8 mouse cellular contexts compared by ENCODE assay signal in the genomic region with DNA sequence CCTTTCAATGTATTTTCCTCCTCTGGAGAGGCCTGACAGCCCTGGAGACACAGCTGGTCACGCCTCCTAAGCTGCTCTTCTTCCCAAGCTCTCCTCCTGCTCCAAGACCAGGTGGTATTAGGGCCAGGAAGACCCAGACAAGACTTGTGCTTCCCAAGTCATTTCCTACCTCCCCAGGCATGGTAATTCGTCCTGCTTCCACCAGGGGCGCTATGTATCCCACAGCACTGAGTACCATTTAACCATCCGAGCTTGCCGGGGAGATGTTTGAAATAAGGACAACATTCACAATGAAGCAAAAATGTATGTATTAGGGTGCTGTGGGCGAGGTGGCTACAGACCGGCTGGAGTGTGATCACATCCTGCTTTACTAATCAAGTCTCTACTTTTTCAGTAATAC.
DNase-seq lines count a peak whose midpoint lies in the region; ATAC-seq lines count a peak whose summit lies in the region.

No protein-coding gene starts in this region.

- H3K4me3 ChIP-seq in heart, embryonic 15.5 days = no peak overlapping the region
- no peak overlapping the region for H3K4me3 ChIP-seq in embryonic facial prominence, embryonic 14.5 days (ENCODE audit: low read depth, low read length)
- H3K4me3 ChIP-seq in neural tube, embryonic 11.5 days (ENCODE audit: low read depth, low read length) = no peak overlapping the region

- no peaks in the 10 kb centered on the region for H3K9me3 ChIP-seq in heart, embryonic 15.5 days (replicated peaks)
- H3K9me3 ChIP-seq in embryonic facial prominence, embryonic 14.5 days (ENCODE audit: control insufficient read depth, low read length) = no peaks in the 10 kb centered on the region
- H3K9me3 ChIP-seq in neural tube, embryonic 11.5 days (ENCODE audit: control insufficient read depth, low read length) = no peaks in the 10 kb centered on the region

- H3K4me2 ChIP-seq in heart, embryonic 15.5 days = no peak overlapping the region
- H3K4me2 ChIP-seq in embryonic facial prominence, embryonic 14.5 days (ENCODE audit: low read depth, low read length) = no peak overlapping the region
- H3K4me2 ChIP-seq in neural tube, embryonic 11.5 days (ENCODE audit: low read depth) = no peak overlapping the region

- H3K9ac ChIP-seq in heart, embryonic 15.5 days = no peak overlapping the region
- H3K9ac ChIP-seq in embryonic facial prominence, embryonic 14.5 days (ENCODE audit: low read depth, low read length) = no peak overlapping the region
- H3K9ac ChIP-seq in neural tube, embryonic 11.5 days (ENCODE audit: low read length) = no peak overlapping the region

- 58% methylated on average over 7 of the region's 7 CpGs for WGBS in heart, embryonic 15.5 days
- 50% methylated on average over 7 of the region's 7 CpGs for WGBS in embryonic facial prominence, embryonic 14.5 days
- WGBS in neural tube, embryonic 11.5 days = 44% methylated on average over 7 of the region's 7 CpGs

- ATAC-seq in heart, embryonic 15.5 days (replicated peaks; ENCODE audit: insufficient number of reproducible peaks, insufficient read depth, low FRiP score, low read depth) = no peak
- ATAC-seq in embryonic facial prominence, embryonic 14.5 days (ENCODE audit: low read depth) = no peak
- 0 out of 2 replicates have a peak, but pooled peaks have one; percentile 13 for ATAC-seq in neural tube, embryonic 11.5 days (ENCODE audit: insufficient read depth, low FRiP score, low TSS enrichment)

- peaks cover 20% of the 10 kb centered on the region for H3K4me1 ChIP-seq in heart, embryonic 15.5 days (replicated peaks)
- no peaks in the 10 kb centered on the region for H3K4me1 ChIP-seq in embryonic facial prominence, embryonic 14.5 days (ENCODE audit: control insufficient read depth, insufficient read depth, low read length)
- H3K4me1 ChIP-seq in neural tube, embryonic 11.5 days (ENCODE audit: control insufficient read depth, insufficient read depth, low read length) = no peaks in the 10 kb centered on the region

- no peaks in the 10 kb centered on the region for H3K27me3 ChIP-seq in heart, embryonic 15.5 days
- H3K27me3 ChIP-seq in embryonic facial prominence, embryonic 14.5 days (replicated peaks; ENCODE audit: control insufficient read depth, insufficient read depth, low read length) = no peaks in the 10 kb centered on the region
- no peaks in the 10 kb centered on the region for H3K27me3 ChIP-seq in neural tube, embryonic 11.5 days (ENCODE audit: control insufficient read depth, insufficient read depth, low read length)

- DNase-seq in heart, adult 11 months = no peak
- DNase-seq in B cell, adult 2 months = peak; percentile 25 to 32
- DNase-seq in R1 (ENCODE audit: low read depth, low spot score) = peak; percentile 81
- peak; percentile 5 for DNase-seq in embryonic facial prominence, embryonic 14.5 days (ENCODE audit: low spot score)
- peak; percentile 38 to 41 for DNase-seq in layer of hippocampus, postnatal 10 days (ENCODE audit: low spot score in 2 of 2)
- DNase-seq in neural tube, embryonic 11.5 days (ENCODE audit: low spot score) = peak; percentile 40
- no peak for DNase-seq in spleen, adult 12 weeks (ENCODE audit: low spot score)

- H3K36me3 ChIP-seq in heart, embryonic 15.5 days = no peaks in the 10 kb centered on the region
- H3K36me3 ChIP-seq in embryonic facial prominence, embryonic 14.5 days (ENCODE audit: control insufficient read depth, insufficient read depth, low read length) = no peaks in the 10 kb centered on the region
- H3K36me3 ChIP-seq in neural tube, embryonic 11.5 days (ENCODE audit: control insufficient read depth, insufficient read depth, low read length) = no peaks in the 10 kb centered on the region

- H3K27ac ChIP-seq in heart, embryonic 15.5 days = 0 out of 2 replicates have a peak overlapping the region, but pooled peaks have one; percentile 13
- H3K27ac ChIP-seq in embryonic facial prominence, embryonic 14.5 days (replicated peaks; ENCODE audit: low read depth, low read length) = no peak overlapping the region
- H3K27ac ChIP-seq in neural tube, embryonic 11.5 days (ENCODE audit: low read depth, low read length) = no peak overlapping the region

Comparison
In these comparisons a context has a peak if more than half of its experiments do, and no peak if none do; other contexts are left out.
1. DNase-seq: peak in B cell, adult 2 months (2 of 2), R1 (single experiment), embryonic facial prominence, embryonic 14.5 days (single experiment), layer of hippocampus, postnatal 10 days (2 of 2) and neural tube, embryonic 11.5 days (single experiment); none in heart, adult 11 months (single experiment) and spleen, adult 12 weeks (single experiment).